Mouse (Mus musculus): ENCODE data around the gene Pdcd4. TPM values are rescaled to one million over a fixed set of nuclear protein-coding genes. Genes with fewer than 3 reads are reported as not detected.

The Pdcd4 gene
- polyA plus RNA-seq, 1 experiment from 2014 or later, result 129 TPM

DNA sequence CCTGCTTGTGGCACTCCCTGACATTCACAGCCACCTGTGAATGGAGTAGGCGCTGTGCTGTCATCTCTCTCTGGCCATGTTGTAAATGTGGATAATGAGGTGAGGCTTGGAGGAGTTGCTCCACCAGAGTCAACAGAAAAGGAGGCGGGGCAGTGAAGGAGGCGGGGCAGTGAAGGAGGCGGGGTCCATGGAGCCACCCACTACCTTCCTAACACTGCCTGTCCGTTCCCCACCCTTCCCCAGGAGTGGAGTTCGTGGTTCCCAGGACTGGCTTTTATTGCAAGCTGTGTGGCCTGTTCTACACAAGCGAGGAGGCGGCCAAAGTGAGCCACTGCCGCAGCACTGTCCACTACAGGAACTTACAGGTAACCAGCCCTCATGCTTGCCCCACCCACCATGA is 32.9 kb upstream of the Pdcd4 start:
- H3K9me3 ChIP-seq, result no peaks in the 10 kb centered on the region
- WGBS, result 37% methylated on average over 9 of the region's 9 CpGs
- peaks cover 22% of the 10 kb centered on the region for H3K4me1 ChIP-seq
- no peaks in the 10 kb centered on the region for H3K27me3 ChIP-seq
- no peak overlapping the region for H3K4me3 ChIP-seq
- H3K27ac ChIP-seq, result peak overlapping the region; percentile 67
- 0 out of 2 replicates have a peak overlapping the region, but pooled peaks have one; percentile 3 for H3K4me2 ChIP-seq (replicated peaks)
- peak; percentile 53; the same call in 1 of the 2 replicates for ATAC-seq (ENCODE audit: insufficient number of reproducible peaks, insufficient read depth, low FRiP score, low TSS enrichment)
- H3K36me3 ChIP-seq, result no peaks in the 10 kb centered on the region
- no peak overlapping the region for H3K9ac ChIP-seq

DNA sequence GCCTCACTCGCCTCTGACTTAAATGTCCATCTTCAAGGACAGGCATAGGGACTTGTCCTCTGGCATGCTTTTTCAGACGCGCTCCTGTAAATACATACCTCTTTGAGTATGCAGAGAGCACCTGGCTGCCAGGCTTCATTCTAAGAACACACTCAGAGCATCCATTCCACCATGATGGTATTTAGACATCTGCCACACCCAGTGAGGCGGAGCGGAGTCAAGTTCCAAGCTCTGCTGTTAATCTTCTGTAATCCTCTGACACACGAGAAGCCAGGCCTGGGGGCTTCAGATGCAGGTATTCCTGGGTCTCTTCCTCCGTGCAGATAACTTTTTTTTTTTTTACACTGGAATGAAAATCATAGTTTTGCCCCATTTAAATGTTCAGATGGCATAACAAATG is 32.4 kb upstream of the Pdcd4 start:
- no peaks in the 10 kb centered on the region for H3K36me3 ChIP-seq
- 0 out of 2 replicates have a peak overlapping the region, but pooled peaks have one; percentile 3 for H3K4me2 ChIP-seq (replicated peaks)
- H3K27ac ChIP-seq, result peak overlapping the region; percentile 67
- no peaks in the 10 kb centered on the region for H3K9me3 ChIP-seq
- H3K4me3 ChIP-seq, result no peak overlapping the region
- H3K27me3 ChIP-seq, result no peaks in the 10 kb centered on the region
- no peak for ATAC-seq (ENCODE audit: insufficient number of reproducible peaks, insufficient read depth, low FRiP score, low TSS enrichment)
- H3K4me1 ChIP-seq, result peaks cover 22% of the 10 kb centered on the region
- 32% methylated on average over 7 of the region's 7 CpGs for WGBS
- H3K9ac ChIP-seq, result no peak overlapping the region

DNA sequence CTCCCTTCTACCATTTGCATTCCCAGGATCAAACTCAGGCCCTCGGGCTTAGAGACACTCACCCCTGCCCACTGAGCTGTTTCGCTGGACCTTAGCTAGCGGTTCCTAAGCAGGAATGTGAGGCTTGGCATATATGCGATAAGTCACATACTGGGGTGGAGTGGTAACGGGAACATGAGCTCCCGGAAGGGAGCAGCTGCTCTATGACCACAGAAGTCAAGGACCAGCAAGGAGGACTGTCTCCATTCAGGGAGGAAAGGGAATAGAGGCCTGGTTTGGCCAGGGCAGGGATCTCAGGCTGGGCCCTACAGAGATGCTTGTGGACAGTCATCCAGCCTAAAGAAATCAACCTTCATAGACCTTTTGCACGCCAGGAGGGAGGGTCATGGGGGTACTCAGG is 30.7 kb upstream of the Pdcd4 start:
- Histone ChIP-seq H3K4me1 (peaks cover 22% of the 10 kb centered on the region), H3K27me3 (no peaks in the 10 kb centered on the region), H3K27ac (no peak overlapping the region), H3K9ac (no peak overlapping the region), H3K4me3 (no peak overlapping the region), H3K4me2 (replicated peaks) (no peak overlapping the region), H3K9me3 (no peaks in the 10 kb centered on the region), H3K36me3 (no peaks in the 10 kb centered on the region)
- 74% methylated on average over 7 of the region's 7 CpGs for whole genome bisulfite sequencing
- no peak for ATAC-seq (ENCODE audit: insufficient number of reproducible peaks, insufficient read depth, low FRiP score, low TSS enrichment)

DNA sequence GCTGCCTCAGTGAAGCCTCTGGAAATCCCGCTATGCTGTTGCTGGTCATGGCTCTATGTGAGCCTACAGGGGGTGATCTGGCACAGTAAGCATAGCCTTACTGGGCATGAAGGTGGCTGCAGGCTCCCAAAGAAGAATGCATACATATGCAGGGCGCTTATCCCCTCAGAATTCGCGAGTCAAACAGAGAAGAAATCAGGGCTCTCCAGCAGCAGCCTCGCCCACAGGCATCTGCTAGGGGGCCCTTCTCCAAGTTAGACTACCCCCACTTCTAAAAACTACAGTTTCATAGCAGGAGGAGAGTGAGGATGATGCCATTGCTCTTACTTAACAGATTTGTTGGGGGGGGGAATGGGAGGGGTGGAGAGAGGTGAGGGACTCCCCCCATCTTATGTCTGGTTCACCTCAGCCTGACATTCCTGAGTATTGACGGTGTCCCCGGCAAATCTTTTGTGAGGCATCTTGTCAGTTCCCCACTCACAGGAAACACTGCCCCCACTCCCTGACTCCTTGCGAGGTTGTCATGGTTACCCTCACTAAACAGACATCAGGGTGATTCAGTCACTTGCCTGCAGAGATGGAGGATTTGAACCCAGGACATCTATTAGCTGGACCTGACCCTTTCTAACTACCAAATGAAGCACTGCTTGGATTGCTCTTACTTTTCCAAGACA is 29.3 kb upstream of the Pdcd4 start:
- Histone ChIP-seq H3K27me3 (no peaks in the 10 kb centered on the region), H3K4me1 (peaks cover 19% of the 10 kb centered on the region), H3K4me2 (replicated peaks) (no peak overlapping the region), H3K9me3 (no peaks in the 10 kb centered on the region), H3K4me3 (no peak overlapping the region), H3K36me3 (no peaks in the 10 kb centered on the region), H3K27ac (no peak overlapping the region), H3K9ac (no peak overlapping the region)
- no peak for ATAC-seq (ENCODE audit: insufficient number of reproducible peaks, insufficient read depth, low FRiP score, low TSS enrichment)
- WGBS, result 62% methylated on average over 8 of the region's 8 CpGs

DNA sequence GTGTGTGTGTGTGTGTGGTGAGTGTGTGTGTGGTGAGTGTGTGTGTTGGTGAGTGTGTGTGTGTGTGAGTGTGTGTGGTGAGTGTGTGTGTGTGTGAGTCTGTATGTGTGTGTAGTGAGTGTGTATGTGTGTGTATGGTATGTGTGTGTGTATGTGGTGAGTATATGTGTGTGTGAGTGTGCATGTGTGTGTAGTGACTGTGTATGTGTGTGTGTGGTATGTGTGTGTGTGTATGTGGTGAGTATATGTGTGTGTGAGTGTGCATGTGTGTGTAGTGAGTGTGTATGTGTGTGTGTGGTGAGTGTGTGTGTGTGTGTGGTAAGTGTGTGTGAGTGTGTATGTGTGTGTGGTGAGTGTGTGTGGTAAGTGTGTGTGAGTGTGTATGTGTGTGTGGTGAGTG is 24.8 kb upstream of the Pdcd4 start:
- H3K4me3 ChIP-seq, result no peak overlapping the region
- no peak overlapping the region for H3K9ac ChIP-seq
- H3K4me2 ChIP-seq (replicated peaks), result no peak overlapping the region
- H3K27me3 ChIP-seq, result no peaks in the 10 kb centered on the region
- peaks cover 6% of the 10 kb centered on the region; the same call in 1 of the 2 replicates for H3K4me1 ChIP-seq
- no peaks in the 10 kb centered on the region for H3K9me3 ChIP-seq
- H3K36me3 ChIP-seq, result no peaks in the 10 kb centered on the region
- ATAC-seq (ENCODE audit: insufficient number of reproducible peaks, insufficient read depth, low FRiP score, low TSS enrichment), result no peak
- H3K27ac ChIP-seq, result no peak overlapping the region

DNA sequence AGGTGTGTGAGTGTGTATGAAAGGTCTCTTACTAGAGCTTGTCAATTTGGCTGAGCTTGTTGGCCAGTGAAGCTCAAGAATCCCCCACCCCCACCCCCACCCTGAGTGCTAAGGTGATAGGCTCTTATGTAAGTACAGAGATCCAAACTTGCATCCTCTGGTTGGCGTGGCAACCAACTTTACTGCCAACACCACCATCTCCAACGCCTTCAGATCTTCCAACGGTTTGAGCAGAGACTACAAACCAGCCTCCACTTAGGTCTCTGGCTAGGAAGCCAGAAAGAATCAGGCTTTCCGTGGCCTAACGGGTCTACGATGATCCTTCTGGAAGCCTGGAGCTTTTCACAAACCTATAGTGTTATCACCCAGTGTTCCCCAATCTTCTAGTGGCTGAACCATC is 23.9 kb upstream of the Pdcd4 start:
- Histone ChIP-seq H3K9ac (no peak overlapping the region), H3K36me3 (no peaks in the 10 kb centered on the region), H3K4me1 (no peaks in the 10 kb centered on the region), H3K4me3 (no peak overlapping the region), H3K27ac (no peak overlapping the region), H3K9me3 (no peaks in the 10 kb centered on the region), H3K27me3 (no peaks in the 10 kb centered on the region), H3K4me2 (replicated peaks) (no peak overlapping the region)
- no peak for ATAC-seq (ENCODE audit: insufficient number of reproducible peaks, insufficient read depth, low FRiP score, low TSS enrichment)
- 87% methylated on average over 6 of the region's 6 CpGs for WGBS

DNA sequence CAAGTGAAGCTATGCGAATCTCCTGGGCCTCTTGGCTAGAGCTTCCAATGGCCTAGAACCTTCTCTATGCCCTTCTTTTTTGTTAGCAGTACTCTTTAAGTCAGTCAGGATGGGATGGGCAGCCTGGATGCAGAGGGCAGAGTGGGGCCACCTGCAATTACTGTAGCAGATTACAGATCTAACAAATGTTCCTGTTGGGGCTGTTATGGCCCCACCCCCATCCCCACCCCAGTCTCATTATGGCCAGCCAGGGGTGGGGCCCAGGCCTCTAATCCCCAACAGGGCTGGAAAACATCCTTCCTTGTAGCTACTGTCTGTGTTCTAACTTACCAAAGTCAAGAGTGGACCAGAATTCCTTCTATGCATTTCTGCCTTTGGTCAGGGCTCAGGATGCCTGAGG is 23.2 kb upstream of the Pdcd4 start:
- H3K4me3 ChIP-seq, result no peak overlapping the region
- no peaks in the 10 kb centered on the region for H3K36me3 ChIP-seq
- no peak overlapping the region for H3K27ac ChIP-seq
- H3K4me2 ChIP-seq (replicated peaks), result no peak overlapping the region
- H3K9me3 ChIP-seq, result no peaks in the 10 kb centered on the region
- WGBS, result 95% methylated on average over 1 of the region's 1 CpGs
- no peaks in the 10 kb centered on the region for H3K4me1 ChIP-seq
- H3K27me3 ChIP-seq, result no peaks in the 10 kb centered on the region
- H3K9ac ChIP-seq, result no peak overlapping the region
- no peak for ATAC-seq (ENCODE audit: insufficient number of reproducible peaks, insufficient read depth, low FRiP score, low TSS enrichment)

DNA sequence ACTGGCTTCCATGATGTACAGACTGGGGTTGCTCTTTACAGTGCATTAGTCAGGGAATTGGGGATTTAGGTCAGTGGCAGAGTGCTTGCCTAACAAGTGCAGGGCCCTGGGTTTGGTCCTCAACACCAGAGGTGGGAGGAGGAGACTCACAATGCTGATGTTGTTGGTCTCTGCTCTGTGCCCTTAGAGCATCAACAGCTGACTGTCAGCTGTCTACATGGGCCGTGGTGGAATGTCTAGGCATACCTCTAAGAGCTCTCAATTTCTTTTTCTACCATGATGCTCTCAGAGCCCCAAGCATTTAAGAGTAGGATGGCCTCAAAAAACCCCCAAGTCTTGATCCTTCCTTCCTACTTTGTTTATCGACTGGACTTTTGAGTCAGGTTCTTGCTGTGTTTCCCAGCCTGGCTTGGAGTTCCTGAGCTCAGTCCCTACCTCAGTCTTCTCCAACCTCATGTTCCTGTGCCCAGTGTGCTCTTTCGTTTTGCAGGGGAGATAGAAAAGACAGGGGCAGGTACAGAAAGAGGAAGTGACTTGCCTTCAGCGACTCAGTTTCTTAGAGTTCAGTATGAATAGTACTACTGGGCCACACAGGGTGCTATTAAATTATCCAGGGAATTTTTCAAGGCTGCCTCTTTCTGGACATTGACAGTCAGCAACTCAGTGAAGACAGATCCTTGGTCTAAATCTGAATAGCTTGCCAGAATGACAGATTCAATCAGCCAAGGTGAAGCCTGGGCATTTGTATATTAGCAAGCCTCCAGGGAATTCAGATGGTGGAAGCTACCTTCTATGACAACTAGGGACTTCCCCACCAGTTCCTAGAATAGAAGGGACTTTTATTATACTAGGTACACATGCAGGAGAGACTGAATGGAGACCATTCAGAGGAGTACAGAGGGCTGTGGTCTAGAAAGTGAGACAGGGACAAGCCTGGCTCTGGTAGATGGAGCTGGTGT is 22.3 kb upstream of the Pdcd4 start:
- H3K4me1 ChIP-seq, result no peaks in the 10 kb centered on the region
- H3K27ac ChIP-seq, result no peak overlapping the region
- no peaks in the 10 kb centered on the region for H3K36me3 ChIP-seq
- H3K4me2 ChIP-seq (replicated peaks), result no peak overlapping the region
- no peaks in the 10 kb centered on the region for H3K27me3 ChIP-seq
- ATAC-seq (ENCODE audit: insufficient number of reproducible peaks, insufficient read depth, low FRiP score, low TSS enrichment), result no peak
- H3K9me3 ChIP-seq, result no peaks in the 10 kb centered on the region
- H3K4me3 ChIP-seq, result no peak overlapping the region
- H3K9ac ChIP-seq, result no peak overlapping the region
- WGBS, result 78% methylated on average over 4 of the region's 4 CpGs

DNA sequence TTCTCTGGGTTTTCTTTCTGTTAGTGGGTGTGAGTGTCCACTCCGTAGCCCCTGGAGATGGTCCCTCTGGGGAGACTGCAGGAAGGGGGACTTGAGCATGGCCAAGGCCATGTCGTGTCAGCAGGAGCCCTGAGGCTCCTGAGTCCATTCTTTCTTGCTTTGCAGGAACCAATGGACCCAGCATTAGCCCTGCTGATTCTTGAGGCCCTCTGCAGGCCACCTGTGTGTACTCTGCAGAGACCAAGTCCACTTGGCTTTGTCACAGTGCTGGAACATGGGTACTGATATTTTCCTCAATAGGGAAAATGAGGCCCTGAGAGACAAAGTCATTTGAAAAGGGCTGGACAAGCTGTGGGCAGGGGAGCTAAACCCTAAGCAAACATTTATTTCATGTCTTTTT is 21.5 kb upstream of the Pdcd4 start:
- Histone ChIP-seq H3K4me1 (peaks cover 4% of the 10 kb centered on the region; the same call in 1 of the 2 replicates), H3K4me3 (no peak overlapping the region), H3K9ac (no peak overlapping the region), H3K4me2 (replicated peaks) (no peak overlapping the region), H3K9me3 (no peaks in the 10 kb centered on the region), H3K36me3 (no peaks in the 10 kb centered on the region), H3K27ac (no peak overlapping the region), H3K27me3 (no peaks in the 10 kb centered on the region)
- WGBS, result 53% methylated on average over 2 of the region's 2 CpGs
- ATAC-seq (ENCODE audit: insufficient number of reproducible peaks, insufficient read depth, low FRiP score, low TSS enrichment), result no peak

DNA sequence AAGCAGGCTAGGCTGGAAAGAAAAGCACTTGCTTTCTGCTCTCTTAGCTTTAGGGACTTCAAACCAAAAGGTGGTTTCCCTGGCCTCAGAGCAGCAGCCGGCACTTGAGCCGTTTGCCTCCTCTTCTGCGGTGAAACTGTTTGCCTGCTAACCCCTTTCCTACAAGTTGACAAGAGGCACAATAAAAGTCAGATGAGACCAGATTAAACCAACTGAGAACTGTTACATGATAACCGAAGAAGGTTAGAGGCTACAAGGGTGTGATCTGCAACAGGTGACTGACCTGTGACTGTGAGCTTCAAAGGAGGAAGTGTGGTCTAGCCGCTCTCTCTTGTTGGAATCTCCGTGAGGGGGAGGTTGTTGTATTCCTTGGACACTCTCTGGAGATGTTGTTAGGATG is 20.5 kb upstream of the Pdcd4 start:
- no peak for ATAC-seq (ENCODE audit: insufficient number of reproducible peaks, insufficient read depth, low FRiP score, low TSS enrichment)
- no peaks in the 10 kb centered on the region for H3K36me3 ChIP-seq

DNA sequence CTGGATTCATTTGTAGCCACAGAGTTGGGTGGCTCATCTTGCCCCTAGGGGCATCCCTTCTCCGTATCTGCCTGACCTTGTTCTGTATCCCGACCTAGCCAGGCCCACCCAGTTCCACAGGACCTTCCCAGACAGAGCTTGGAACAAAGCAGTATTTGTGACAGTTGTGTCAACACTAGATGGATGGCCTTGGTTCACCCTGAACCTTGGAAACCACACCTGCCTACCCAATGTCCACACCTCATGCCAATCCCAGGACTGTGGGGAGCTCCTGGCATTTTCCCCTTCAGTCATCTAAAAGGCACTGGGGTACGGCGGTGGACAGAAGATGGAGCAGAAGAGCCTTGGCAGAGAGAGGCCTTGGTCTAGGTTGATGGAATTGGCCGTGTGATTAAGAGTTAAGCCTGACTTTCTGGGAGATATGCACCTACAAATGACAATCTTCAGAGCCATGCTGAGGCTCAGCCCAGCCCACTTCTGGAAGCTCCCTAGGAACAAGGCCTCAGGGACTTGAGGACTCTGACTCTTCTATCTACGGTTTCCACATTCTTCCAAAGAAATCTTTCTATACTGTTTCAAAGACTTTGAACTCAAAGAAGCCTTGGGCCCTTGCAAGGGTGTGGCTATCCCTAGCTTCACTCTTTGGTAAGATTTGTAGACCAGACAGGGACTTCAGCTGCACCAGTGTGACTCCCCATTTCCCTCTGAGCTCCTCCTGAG is 18.9 kb upstream of the Pdcd4 start:
- H3K9ac ChIP-seq, result no peak overlapping the region
- H3K36me3 ChIP-seq, result no peaks in the 10 kb centered on the region
- H3K4me2 ChIP-seq (replicated peaks), result no peak overlapping the region
- H3K4me3 ChIP-seq, result no peak overlapping the region
- no peak overlapping the region for H3K27ac ChIP-seq
- no peak for ATAC-seq (ENCODE audit: insufficient number of reproducible peaks, insufficient read depth, low FRiP score, low TSS enrichment)
- no peaks in the 10 kb centered on the region for H3K27me3 ChIP-seq
- no peaks in the 10 kb centered on the region for H3K9me3 ChIP-seq
- peaks cover 4% of the 10 kb centered on the region; the same call in 1 of the 2 replicates for H3K4me1 ChIP-seq
- 83% methylated on average over 6 of the region's 6 CpGs for WGBS

More for the DNA sequence above, 20.5 kb upstream of the Pdcd4 start:
- Histone ChIP-seq H3K9ac (no peak overlapping the region), H3K27ac (no peak overlapping the region), H3K9me3 (no peaks in the 10 kb centered on the region), H3K4me2 (replicated peaks) (no peak overlapping the region), H3K4me3 (no peak overlapping the region), H3K27me3 (no peaks in the 10 kb centered on the region), H3K4me1 (peaks cover 4% of the 10 kb centered on the region; the same call in 1 of the 2 replicates)
- WGBS, result 82% methylated on average over 6 of the region's 6 CpGs

All from embryonic facial prominence, embryonic 12.5 days (tissue).